Mouse (Mus musculus) heart, adult 8-10 months (tissue): ENCODE measurements around the gene Sh3kbp1. TPM values are rescaled to one million over a fixed set of nuclear protein-coding genes. Genes with fewer than 3 reads are reported as not detected.

Source experiments
- DNase-seq: peaks from one replicate; pipeline ENCODE4 v3.0.0; 2022; ENCODE audit warnings: low spot score
- total RNA-seq, 4 experiments: library from RNA; stranded (reverse); gene quantifications; 2 replicates each; pipeline ENCODE4 v1.2.4; 2022

The Sh3kbp1 gene
- total RNA-seq, 4 experiments from 2014 or later = 114 to 142 (median 125) TPM

DNA sequence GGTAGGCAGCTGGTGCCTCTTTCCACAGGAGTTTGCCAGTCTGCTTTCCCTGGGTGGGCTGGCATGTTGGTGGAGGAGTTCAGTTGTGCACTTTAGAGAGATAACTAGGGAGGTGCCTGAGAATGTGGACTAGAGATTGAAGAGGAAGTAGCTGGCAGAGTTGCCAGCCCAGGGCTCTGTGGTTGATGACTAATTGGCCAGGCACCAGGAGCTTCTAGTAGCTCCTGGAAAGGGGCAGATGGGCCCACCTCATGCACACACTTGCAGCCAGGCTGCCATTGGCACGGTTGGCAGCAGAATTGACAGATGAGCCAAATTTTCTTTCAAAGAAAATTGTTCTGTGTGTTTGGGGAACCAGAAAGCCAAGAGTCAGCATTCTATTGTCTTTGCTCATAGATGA, 210.3 kb downstream of the Sh3kbp1 start:
- peak; percentile 7 for DNase-seq

DNA sequence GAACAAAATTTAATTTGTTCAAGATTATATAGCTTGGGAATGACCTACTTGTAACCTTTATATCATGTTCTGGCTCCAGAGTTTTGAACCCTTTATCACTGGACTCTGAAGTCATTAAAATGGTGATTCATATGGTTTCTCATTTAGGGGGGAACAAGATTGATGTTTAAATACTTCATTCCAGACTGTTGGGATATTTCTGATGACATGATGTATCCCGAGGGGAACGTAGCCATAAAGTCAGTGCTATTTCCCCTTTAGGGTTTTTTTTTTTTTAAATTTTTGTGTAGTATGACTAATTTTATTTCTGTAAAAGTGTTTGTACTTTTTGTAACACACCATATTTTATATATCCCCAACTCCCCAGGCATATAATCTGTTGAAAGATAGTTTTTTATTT, 212.7 kb downstream of the Sh3kbp1 start:
- DNase-seq = no peak

DNA sequence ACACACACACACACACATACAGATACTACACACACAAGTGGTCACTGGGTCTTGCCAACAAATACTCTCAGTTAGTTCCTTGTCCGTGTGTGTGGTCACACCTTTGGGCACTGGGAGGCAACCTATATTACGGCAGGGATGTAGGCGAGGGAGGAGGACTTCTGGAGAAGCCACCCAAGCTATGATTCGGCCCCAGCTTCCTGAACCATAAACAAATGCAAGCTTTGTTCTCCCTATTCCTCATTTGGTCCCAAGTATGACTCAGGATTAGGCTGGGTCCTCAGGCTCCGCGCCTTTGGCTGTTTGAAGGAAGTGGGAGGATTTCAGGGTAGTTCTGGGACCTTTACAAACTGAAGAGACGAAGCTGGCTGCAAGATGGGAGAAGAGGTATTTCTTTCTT, 213.2 kb downstream of the Sh3kbp1 start:
- peak; percentile 9 for DNase-seq

DNA sequence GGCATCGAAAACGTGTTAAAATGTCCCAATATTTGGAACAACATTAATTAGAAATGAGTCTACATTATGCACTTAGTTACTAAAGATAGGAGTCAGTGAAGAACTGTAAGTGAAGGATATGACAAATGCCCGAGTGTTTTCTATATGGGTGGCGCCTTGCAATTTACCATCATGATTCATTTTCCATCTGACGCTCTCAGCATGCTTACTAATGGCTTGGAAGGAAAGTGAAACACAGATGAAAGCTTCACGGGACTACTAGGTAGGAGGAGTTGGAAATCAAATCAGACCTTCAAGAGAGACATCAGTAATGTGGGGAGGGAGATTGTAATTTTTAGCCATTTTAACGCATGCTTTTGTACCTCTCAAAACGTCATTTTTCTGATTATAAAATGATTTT, 223.7 kb downstream of the Sh3kbp1 start:
- no peak for DNase-seq

DNA sequence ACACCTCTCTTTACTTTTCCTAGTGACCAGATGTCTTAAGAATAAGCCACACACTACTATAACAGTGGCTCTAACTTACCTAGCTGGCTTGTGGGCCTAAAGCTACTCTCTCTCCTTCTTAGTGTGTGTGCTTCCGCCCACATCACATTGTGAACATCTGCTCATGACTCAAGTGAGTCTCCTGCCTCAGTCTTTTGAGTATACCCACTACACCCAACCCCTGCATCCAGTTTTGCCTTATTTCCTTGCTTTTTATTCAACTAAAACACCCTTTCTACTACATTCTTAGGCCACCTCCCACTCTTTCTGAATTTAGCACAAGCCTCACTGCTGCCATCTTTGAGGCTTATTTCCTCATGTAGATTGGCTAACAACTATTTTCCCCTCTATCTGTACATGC, 229.8 kb downstream of the Sh3kbp1 start:
- no peak for DNase-seq

DNA sequence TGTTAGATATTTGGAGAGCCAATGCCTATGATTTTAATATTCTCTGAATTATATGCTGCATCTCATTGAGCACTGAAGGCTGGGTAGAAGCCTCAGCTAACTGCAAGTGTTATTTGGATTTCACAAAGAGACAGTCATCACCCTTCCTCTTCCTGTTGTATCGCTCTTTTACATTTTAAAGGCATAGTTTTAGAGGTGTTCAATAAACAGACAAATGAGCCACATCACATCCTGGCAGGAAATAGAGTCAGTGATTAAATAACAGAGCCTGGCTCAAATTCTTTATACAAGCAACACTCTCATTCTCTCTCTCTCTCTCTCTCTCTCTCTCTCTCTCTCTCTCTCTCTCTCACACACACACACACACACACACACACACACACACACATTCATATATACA, 231.1 kb downstream of the Sh3kbp1 start:
- DNase-seq = no peak

DNA sequence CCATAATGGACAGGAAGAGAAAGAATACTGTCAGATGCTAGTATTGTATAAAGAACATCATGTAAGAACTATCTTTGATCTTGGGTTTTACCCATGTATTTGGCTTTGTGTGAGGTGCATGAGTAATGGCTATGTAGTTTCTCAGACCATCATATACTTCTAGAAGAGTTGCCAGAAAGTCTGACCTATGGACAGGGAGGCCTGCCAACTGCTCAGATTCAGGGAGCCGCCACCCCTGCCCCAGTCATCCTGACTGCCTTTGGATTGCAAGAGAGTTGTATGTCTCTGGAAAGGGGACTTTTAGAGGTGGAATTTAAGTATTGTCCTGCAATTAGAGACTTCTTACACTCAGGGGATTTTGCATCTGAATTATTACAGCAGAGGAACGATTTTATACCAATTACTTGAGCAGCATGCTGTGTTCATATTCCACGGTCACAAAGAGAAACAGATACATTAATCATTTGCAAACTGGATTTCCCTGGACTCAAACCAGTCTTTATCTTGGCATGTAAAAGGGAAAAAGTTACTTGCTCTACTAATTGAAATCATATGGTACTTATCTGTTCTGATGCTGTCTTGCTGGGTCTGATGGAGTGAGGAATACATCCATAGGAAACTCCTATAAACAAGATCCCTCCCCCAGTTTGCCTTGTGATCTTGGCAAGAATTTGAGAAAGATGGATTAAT, 233.9 kb downstream of the Sh3kbp1 start:
- no peak for DNase-seq

DNA sequence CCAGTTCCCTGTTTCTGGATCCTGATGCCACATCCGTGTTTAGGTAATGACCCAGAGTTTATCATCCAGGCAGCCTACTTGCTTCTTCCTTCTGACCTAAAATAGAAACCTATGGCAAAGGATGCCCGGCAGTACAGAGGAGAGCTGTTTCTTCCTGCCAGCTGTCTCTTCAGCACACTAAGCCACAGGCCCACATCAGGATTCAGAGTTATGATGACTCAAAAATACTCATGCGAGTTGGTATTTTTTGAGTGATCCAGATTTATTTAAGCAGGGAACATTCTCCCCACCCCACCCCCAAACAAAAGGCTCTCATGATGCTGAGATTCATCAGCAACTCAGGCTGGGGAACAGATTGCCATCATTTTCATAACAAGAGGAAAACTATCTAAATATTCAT, 240.6 kb downstream of the Sh3kbp1 start:
- DNase-seq = no peak

DNA sequence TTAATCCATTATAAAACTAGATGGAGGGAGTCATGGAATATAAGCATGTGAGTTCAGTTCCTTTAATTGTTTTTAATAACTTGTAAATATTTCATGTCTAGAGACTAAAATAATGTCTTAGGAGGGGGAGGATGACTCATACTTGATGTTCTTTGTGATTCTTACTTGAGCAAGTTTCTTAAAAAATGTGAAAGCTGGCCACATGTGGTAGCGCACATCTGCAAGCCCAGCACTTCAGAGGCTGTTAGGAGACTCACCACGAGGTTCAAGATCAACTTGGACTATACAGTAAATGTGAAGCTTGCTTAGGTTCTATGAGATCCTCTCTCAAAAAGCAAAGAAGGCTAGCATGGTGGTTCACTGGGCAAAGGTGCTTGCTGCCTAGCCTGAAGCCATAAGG, 245.4 kb downstream of the Sh3kbp1 start:
- no peak for DNase-seq

DNA sequence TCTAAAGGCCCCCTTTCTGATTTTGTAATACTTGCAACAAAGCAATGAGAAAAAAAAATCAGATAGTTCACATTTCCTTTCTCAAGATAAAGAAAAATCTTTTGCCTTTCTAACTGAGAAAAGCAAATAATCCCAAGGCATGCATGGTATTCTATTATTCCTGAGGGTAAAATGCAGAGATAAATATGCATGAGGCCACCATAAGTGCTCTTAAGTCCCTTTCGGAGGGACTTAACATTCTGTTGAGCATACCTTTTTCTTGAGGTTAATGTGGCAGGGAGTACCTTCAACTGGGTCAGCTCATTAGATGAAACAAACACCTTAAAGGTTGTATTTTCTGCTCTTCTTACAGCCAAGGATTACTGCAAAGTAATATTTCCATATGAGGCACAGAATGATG, 250.7 kb downstream of the Sh3kbp1 start:
- no peak for DNase-seq

DNA sequence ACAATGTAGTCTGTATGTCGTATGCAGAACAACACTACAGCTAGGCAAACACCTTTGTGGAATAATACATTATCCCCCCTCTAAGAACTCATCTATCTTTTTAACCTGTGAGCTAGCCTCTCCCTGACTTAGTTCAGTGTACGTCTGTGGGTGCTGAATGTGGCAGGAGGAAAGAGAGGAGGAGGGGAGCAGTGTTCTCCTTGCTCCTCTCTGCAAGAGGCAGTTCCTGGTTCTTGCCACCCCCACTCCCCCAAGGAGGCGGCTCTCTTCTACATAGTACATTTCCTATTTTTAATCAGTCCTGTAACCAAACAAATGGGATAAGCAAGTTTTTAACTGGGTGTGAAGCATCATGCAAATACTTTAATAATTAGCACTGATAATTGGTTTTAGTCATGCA, 252.4 kb downstream of the Sh3kbp1 start:
- DNase-seq = no peak

DNA sequence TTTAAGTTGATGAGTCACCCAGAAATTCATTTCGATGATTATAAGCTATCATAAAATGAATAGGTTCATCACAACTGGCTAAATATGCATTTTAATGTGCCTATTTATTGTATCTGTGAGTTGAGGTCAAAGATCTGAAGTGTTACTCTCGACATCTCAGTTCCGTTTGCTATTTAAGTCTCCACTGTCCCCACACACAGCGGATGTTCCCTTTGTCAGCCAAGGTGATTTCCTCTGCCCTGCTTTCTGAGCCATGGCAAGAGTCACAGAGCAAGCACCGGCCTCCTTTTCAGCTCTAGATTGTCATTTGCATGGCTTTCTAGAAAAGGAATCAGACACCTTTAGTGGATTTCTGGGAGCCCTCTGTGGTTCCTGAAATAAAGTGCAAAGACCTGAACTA, 254.5 kb downstream of the Sh3kbp1 start:
- no peak for DNase-seq

DNA sequence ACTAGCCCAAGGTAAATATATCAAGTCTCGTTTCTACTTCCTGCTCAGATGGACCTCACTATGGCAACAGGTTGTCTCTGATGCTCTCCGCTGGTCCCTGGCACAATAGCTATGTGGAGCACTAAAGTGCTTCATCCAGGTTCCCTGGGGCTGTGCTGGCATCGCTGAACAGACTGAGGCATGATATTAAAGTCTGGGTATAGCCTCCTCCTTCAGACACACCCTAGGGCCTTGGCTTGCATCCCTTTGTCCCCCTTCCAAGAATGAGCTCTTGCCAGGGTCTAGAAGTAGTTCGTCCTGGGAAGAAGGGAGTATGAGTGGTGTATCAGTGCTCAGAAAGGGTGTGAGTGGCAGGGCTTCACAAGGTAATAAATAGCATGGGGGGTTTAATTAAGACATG, 269.5 kb downstream of the Sh3kbp1 start:
- DNase-seq = no peak

DNA sequence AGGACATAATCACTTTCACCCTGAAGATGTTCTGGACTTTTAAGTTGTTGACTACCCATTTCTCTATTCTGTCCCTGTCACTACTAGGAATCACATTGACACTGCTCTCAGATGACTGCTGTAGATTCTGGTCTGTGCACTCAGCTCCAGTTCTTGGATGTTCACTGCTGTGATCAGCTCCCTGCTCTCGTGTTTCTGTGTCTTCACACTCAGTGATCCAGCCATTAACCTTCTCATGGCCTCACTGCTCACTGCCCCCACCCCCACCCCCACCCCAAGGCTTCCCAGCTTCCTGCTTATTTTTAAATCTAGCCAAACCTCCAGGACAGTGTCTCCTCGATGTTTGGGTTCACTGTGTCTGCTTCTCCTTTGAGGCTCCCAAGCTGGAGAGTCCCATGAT, 271.0 kb downstream of the Sh3kbp1 start:
- DNase-seq = no peak

DNA sequence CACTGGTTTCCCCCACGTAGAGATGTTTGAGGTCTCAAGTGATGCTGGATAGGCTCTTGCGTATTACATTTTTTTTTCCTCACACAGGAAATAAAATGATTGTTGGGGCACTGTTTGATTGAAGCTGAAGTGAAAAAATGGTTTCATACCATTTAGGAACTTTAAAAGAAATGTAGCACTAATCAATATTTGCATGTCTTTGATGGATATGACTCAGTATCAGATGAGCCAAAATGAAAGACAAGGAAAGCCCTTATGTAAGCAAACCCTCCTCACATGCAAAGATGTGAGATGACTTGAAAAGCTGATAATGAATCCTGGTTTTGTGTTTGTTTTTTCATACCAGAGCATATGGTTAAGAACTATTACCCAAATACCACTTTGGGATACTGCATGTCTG, 272.0 kb downstream of the Sh3kbp1 start:
- DNase-seq = no peak

DNA sequence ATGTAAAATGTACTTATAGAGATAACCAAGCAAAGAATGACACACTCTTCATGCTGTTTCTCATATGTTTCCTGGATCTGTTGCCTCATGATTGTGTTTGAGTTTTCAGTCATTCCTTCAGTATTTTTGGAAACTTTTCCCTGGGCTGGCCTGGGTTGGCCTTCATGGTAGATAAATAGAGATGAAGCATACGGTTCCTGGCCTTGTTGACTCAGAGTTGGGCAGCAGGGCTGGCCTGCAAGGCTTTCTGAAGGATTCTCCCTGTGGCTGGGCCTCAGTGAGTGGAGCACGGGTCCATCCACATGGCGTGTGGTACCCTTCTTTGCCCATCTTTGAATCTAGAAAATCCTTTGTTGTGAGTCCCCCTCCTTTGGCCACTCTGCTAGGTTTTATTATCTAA, 276.3 kb downstream of the Sh3kbp1 start:
- DNase-seq = no peak

DNA sequence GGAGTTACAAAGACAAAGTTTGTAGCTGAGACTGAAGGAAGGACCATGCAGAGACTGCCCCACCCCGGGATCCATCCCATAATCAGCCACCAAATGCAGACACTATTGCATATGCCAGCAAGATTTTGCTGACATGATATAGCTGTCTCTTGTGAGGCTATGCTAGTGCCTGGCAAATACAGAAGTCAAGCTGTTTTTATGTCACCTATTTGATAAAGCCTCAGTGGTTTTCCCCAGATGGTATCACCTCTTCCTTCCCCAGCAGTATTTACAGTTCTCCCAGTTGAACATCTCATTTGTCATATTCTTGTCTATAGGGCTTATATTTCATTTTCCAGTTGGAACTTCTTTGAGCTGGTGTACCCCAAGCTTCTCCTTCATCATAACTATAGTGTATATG, 280.6 kb downstream of the Sh3kbp1 start:
- DNase-seq = no peak

DNA sequence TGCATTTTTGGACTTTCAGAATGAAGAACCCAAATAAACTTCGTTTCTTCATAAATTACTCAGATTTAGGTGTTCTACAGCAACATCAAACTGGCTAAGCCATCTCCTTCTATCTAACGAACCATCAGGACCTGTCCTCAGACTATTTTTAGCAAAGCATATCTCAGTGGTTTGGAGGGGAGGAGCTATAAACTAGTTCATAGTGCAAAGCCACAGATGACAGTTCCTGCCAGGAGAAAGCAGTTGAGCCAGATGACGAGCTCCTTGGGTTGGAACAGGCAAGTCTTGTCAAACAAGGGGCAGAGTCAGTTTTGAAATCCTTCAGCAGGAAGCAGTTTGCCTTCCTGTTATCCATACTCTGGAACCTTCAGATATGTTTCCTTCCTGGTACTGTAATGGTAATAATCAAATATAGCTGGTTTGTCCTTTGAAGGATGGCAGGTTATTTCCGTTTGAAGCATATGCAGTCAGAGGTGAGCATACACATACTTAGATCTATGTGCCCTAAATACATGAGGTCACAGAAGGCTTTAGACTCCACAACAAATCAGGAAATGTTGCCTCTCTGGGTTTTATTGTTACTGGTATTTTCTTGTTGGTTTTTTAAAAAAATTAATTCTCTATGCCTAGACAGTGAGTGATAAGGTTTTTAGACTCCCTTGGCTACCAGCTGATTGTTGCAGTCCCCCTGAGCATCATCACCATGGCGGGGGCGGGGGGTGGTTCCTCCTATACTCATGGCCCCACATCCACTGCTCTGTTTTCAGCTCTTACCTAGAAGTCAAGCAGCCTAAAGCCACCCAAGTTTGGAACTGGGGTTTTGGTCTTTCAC, 282.6 kb downstream of the Sh3kbp1 start:
- DNase-seq = no peak

DNA sequence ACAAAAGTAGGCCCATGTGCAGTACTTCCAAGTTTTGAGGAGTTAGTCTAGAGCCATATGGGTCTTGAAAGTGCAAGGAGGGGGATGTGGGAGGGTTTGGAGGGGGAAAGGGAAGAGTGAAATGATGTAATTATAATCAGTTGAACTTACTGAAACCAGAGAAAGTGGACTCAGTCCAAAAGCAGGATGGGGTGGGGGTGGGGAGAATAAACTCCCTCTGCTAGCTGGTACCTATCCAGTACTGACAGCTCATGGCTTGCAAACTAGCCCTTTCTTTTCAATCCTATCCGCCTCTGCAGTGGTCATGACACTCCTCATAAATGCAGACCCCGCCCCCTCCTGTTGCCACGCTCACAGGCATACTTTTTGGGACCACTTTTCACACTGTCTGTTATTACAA, 283.5 kb downstream of the Sh3kbp1 start:
- DNase-seq = no peak

DNA sequence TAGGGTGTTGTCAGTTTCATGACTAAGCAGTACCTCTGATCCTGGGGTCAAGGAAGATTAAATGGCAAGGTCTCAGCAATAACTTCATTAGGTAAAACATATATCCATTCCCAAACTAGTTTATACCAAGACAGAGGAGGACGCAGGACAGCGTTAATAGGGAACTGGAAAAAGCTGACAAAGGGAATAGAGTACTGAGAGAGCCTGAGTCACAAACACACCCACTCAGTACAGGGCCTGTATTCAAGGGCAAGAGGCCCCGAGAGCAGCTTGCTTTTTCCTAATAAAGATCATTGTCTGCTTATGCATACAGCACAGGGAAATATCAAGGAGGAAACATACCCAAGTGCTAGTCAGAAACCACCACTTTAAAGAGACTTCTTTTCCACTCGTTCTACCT, 284.5 kb downstream of the Sh3kbp1 start:
- DNase-seq = no peak

DNA sequence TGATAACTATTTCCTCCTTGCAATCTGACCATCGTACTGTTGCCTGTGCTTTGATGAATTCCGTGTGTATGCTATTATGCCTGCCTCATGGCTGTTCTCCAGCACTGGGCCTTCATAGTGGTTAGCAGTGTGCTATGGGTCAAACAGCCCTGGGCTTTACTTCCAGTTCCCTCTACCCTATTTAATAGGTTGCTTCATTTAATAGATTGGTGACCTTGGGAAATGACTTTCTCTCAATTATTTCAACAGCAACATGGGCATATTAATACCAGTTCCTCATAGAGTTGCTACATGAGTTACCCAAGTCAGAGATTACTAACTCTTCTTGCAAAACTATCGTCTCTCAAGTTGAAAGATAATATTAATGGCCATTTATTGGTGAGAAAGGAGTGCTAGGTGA, 285.0 kb downstream of the Sh3kbp1 start:
- no peak for DNase-seq

DNA sequence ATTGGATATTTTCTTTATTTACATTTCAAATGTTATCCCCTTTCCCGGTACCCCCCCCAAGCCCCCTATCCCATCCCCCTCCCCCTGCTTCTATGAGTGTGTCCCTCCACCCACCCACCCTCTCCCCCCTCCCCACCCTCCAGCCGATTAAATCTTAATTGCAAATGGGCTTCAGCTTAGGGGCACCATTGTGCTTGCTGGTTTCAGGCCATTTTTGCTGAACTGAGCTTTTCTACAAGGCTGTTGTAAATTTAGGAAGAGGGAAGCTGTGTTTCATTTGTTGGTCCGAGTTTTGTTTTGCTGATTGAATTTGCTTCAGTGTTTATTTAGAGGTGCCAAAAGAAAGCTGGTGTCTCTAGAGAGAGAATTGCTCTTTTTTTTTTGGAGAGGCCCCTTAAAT, 286.4 kb downstream of the Sh3kbp1 start:
- no peak for DNase-seq

DNA sequence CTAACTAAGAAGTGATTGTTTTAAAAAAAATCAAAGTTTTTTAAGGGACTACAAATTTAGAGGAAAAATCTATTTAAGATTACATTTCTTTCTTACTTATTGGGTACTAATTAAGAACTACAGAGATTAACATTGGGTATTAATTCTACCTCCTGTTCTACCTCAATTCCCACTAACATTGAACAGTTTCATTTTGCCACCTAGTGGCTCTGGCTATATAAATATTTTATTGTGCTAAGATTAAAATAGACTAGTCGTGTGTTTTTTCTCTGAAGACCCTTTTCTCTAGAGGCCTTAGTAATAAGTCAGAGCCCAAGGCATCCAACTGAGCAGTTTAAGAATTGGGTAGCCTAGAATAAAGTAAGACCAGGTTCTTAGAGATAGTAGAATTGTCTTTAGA, 288.1 kb downstream of the Sh3kbp1 start:
- DNase-seq = no peak
